Mouse (Mus musculus) stomach, embryonic 16.5 days (tissue): ENCODE results near the gene Gm45716. TPM values are rescaled to one million over a fixed set of nuclear protein-coding genes. Genes with fewer than 3 reads are reported as not detected.
A peak's percentile ranks its signal among the peaks of the same experiment; 100 is the strongest.

Source experiments
- ATAC-seq: fragments of 200-750 bp; cut with Nextera tagmentation; 2 replicates; pipeline ENCODE4 v1.8.0; 2017; ENCODE audit warnings: moderate number of reproducible peaks, moderate TSS enrichment; ENCODE audit not compliant: insufficient read depth, low FRiP score
- H3K27ac ChIP-seq: fragments of 300-500 bp; sonication (generic); 2 replicates; pipeline ENCODE4 v1.5.1; 2014; ENCODE audit warnings: low read length
- H3K27me3 ChIP-seq: fragments of 300-500 bp; sonication (generic); 2 replicates; pipeline ENCODE4 v1.6.1; 2014; ENCODE audit warnings: low read length, control low read depth, mixed read lengths; ENCODE audit not compliant: control insufficient read depth, insufficient read depth
- H3K36me3 ChIP-seq: fragments of 300-500 bp; sonication (generic); 2 replicates; pipeline ENCODE4 v1.6.1; 2014; ENCODE audit warnings: low read length; ENCODE audit not compliant: control insufficient read depth, insufficient read depth
- H3K4me1 ChIP-seq: fragments of 300-500 bp; sonication (generic); 2 replicates; pipeline ENCODE4 v1.6.1; 2014; ENCODE audit warnings: low read length, control low read depth, mixed read lengths; ENCODE audit not compliant: control insufficient read depth, insufficient read depth
- H3K4me2 ChIP-seq: fragments of 300-500 bp; sonication (generic); 2 replicates; pipeline ENCODE4 v1.6.1; 2014; ENCODE audit warnings: low read depth, low read length, mixed read lengths
- H3K4me3 ChIP-seq: fragments of 300-500 bp; sonication (generic); replicated peaks from 2 replicates; pipeline ENCODE4 v1.5.1; 2014; ENCODE audit warnings: mild to moderate bottlenecking, low read length
- H3K9ac ChIP-seq: fragments of 300-500 bp; sonication (generic); 2 replicates; pipeline ENCODE4 v1.6.1; 2014; ENCODE audit warnings: low read length
- H3K9me3 ChIP-seq: fragments of 300-500 bp; sonication (generic); replicated peaks from 2 replicates; pipeline ENCODE4 v1.6.1; 2016; ENCODE audit warnings: low read length, control low read depth; ENCODE audit not compliant: control insufficient read depth
- WGBS: fragments of 180-500 bp; shearing (Covaris S2); extraction: QIAGEN DNeasy Blood & Tissue Kit; methylation state at CpG from one replicate; pipeline ENCODE4 v1.1.7; 2014; 5-methylcytosine and 5-hydroxymethylcytosine counted together
- polyA plus RNA-seq: library from polyadenylated mRNA; unstranded; fragments of >200 nt; fragmentation: Nextera tagmentation; extraction: Ambion mirVana; gene quantifications from 2 replicates; pipeline ENCODE4 v1.2.1, GENCODE M21; 2015

Gm45716 gene
- polyA plus RNA-seq, 1 experiment from 2014 or later, result 9.8 TPM

GRCm38 (mm10) chr11:90240652-90241330, 53.3 kb downstream of the Gm45716 start:
- ATAC-seq, result no peak
- Histone ChIP-seq H3K9me3 (no peaks in the 10 kb centered on the region), H3K36me3 (no peaks in the 10 kb centered on the region), H3K27ac (no peak overlapping the region), H3K9ac (no peak overlapping the region), H3K4me2 (no peak overlapping the region), H3K27me3 (no peaks in the 10 kb centered on the region), H3K4me3 (no peak overlapping the region), H3K4me1 (no peaks in the 10 kb centered on the region)
- WGBS, result 30% methylated on average over 6 of the region's 6 CpGs

GRCm38 (mm10) chr11:90241874-90242273, 54.4 kb downstream of the Gm45716 start:
- no peak for ATAC-seq

GRCm38 (mm10) chr11:90243300-90243699, 55.8 kb downstream of the Gm45716 start:
- no peaks in the 10 kb centered on the region for H3K9me3 ChIP-seq
- WGBS, result 88% methylated on average over 2 of the region's 2 CpGs
- no peak overlapping the region for H3K9ac ChIP-seq
- ATAC-seq, result no peak
- H3K4me2 ChIP-seq, result no peak overlapping the region
- no peaks in the 10 kb centered on the region for H3K36me3 ChIP-seq
- H3K27me3 ChIP-seq, result no peaks in the 10 kb centered on the region
- H3K4me1 ChIP-seq, result no peaks in the 10 kb centered on the region
- H3K27ac ChIP-seq, result no peak overlapping the region
- H3K4me3 ChIP-seq, result no peak overlapping the region

More at GRCm38 (mm10) chr11:90241874-90242273, 54.4 kb downstream of the Gm45716 start:
- Histone ChIP-seq H3K27me3 (no peaks in the 10 kb centered on the region), H3K36me3 (no peaks in the 10 kb centered on the region), H3K4me2 (no peak overlapping the region), H3K9ac (no peak overlapping the region), H3K27ac (no peak overlapping the region), H3K4me3 (no peak overlapping the region), H3K4me1 (no peaks in the 10 kb centered on the region), H3K9me3 (no peaks in the 10 kb centered on the region)
- 78% methylated on average over 2 of the region's 2 CpGs for WGBS

GRCm38 (mm10) chr11:90245630-90246029, 58.1 kb downstream of the Gm45716 start:
- no peak overlapping the region for H3K4me2 ChIP-seq
- H3K27ac ChIP-seq, result no peak overlapping the region
- no peaks in the 10 kb centered on the region for H3K27me3 ChIP-seq
- no peak for ATAC-seq
- H3K9ac ChIP-seq, result no peak overlapping the region
- H3K36me3 ChIP-seq, result no peaks in the 10 kb centered on the region
- no peak overlapping the region for H3K4me3 ChIP-seq
- WGBS, result 75% methylated on average over 6 of the region's 6 CpGs
- no peaks in the 10 kb centered on the region for H3K9me3 ChIP-seq
- H3K4me1 ChIP-seq, result peaks cover 11% of the 10 kb centered on the region

GRCm38 (mm10) chr11:90246676-90247075, 59.2 kb downstream of the Gm45716 start:
- 73% methylated on average over 4 of the region's 4 CpGs for WGBS
- no peak for ATAC-seq

GRCm38 (mm10) chr11:90247793-90248192, 60.3 kb downstream of the Gm45716 start:
- H3K27ac ChIP-seq, result no peak overlapping the region
- no peak overlapping the region for H3K4me3 ChIP-seq
- no peak for ATAC-seq
- no peaks in the 10 kb centered on the region for H3K36me3 ChIP-seq
- no peak overlapping the region for H3K9ac ChIP-seq
- H3K27me3 ChIP-seq, result no peaks in the 10 kb centered on the region
- no peak overlapping the region for H3K4me2 ChIP-seq
- no peaks in the 10 kb centered on the region for H3K9me3 ChIP-seq
- 67% methylated on average over 4 of the region's 4 CpGs for WGBS
- peaks cover 18% of the 10 kb centered on the region for H3K4me1 ChIP-seq

More at GRCm38 (mm10) chr11:90246676-90247075, 59.2 kb downstream of the Gm45716 start:
- Histone ChIP-seq H3K27ac (no peak overlapping the region), H3K4me3 (no peak overlapping the region), H3K36me3 (no peaks in the 10 kb centered on the region), H3K4me1 (peaks cover 12% of the 10 kb centered on the region), H3K4me2 (no peak overlapping the region), H3K9me3 (no peaks in the 10 kb centered on the region), H3K27me3 (no peaks in the 10 kb centered on the region), H3K9ac (no peak overlapping the region)

- peak; percentile 100 for ATAC-seq
- H3K4me3 ChIP-seq, result peak within 1 kb of the TSS; percentile 90
- no peaks in the 10 kb centered on the region for H3K9me3 ChIP-seq
- peak within 1 kb of the TSS; percentile 75 for H3K27ac ChIP-seq
- peak within 1 kb of the TSS; percentile 92 for H3K9ac ChIP-seq
- under 1% methylated on average over 50 of the region's 51 CpGs for WGBS
- H3K36me3 ChIP-seq, result no peaks in the 10 kb centered on the region
- peaks cover 18% of the 10 kb centered on the region for H3K4me1 ChIP-seq
- peak within 1 kb of the TSS; percentile 88 for H3K4me2 ChIP-seq
- no peaks in the 10 kb centered on the region for H3K27me3 ChIP-seq
Observed at GRCm38 (mm10) chr11:90249025-90249650, 61.7 kb downstream of the Gm45716 start, which contains the start of gene Mmd. TSS of gene Mmd (plus strand) at chr11:90249456.

- Histone ChIP-seq H3K9me3 (no peaks in the 10 kb centered on the region), H3K27ac (peak overlapping the region; percentile 75), H3K4me2 (peak overlapping the region; percentile 88), H3K9ac (peak overlapping the region; percentile 92), H3K4me3 (peak overlapping the region; percentile 90), H3K36me3 (no peaks in the 10 kb centered on the region), H3K4me1 (peaks cover 18% of the 10 kb centered on the region), H3K27me3 (no peaks in the 10 kb centered on the region)
- ATAC-seq, result no peak
- WGBS, result under 1% methylated on average over 22 of the region's 22 CpGs
Observed at GRCm38 (mm10) chr11:90249701-90250141, 62.2 kb downstream of the Gm45716 start.

GRCm38 (mm10) chr11:90250189-90250588, 62.7 kb downstream of the Gm45716 start:
- Histone ChIP-seq H3K4me1 (peaks cover 18% of the 10 kb centered on the region), H3K4me3 (peak overlapping the region; percentile 90), H3K9me3 (no peaks in the 10 kb centered on the region), H3K27ac (peak overlapping the region; percentile 75), H3K4me2 (peak overlapping the region; percentile 88), H3K36me3 (no peaks in the 10 kb centered on the region), H3K9ac (peak overlapping the region; percentile 92), H3K27me3 (no peaks in the 10 kb centered on the region)
- WGBS, result 3% methylated on average over 9 of the region's 9 CpGs
- ATAC-seq, result no peak
